Mouse (Mus musculus): ENCODE measurements around the gene Fam193a. TPM values are rescaled to one million over a fixed set of nuclear protein-coding genes. Genes with fewer than 3 reads are reported as not detected.

Fam193a gene
- total and polyA plus RNA-seq, 3 experiments: 10.9 to 317 (median 37.1) TPM

DNA sequence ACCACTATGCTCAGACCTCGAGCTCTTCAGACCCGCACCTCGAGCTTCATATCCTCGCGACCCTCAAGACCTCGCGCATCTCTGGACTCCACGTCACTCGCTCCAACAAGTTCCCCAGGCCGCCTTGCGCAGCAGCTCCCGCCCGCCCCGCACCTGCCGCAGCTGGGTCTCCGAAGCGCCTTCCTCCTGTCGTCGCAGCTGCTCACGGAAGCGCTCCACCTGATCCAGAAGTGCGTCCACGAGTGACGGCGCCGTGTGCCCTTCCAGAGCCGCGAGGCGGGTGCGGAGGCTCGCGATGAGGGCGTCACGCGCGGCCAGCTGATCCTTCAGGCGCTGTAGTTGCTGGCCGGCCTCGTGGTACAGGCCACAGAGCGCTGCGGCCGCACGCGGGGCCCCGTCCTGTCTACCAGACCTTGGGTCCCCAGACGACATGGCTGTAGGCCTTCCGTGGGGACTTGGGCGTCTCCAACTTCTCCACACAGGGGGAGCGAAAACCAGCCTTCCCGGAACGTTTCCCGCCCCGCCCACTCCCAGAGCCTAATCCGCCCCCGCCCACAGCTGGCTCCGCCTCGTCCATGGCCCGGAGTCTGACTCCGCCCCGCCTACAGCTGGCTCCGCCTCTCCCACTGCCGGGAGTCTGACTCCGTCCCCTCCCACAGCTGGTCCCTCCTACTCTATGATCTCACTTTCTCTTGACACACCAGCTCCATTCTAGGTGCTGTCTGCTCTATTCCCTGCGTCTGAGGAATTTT lies 143.9 kb downstream of the Fam193a start, which contains the start of gene Tnip2:
TSS of gene Tnip2 (minus strand) at position 526 of the 752 bp plus-strand sequence.
- TF ChIP-seq NRF1 (IDR thresholded peaks at IDR 0.05; ENCODE audit: insufficient read depth, low read depth, low read length, poor library complexity, severe bottlenecking) (peak; percentile 40; the same call in 1 of the 2 replicates), ZMIZ1 (IDR thresholded peaks at IDR 0.05; ENCODE audit: low read depth, low read length) (peak; percentile 72; the same call in 1 of the 2 replicates), TBP (IDR thresholded peaks at IDR 0.05; ENCODE audit: low read depth, low read length) (peak; percentile 6; the same call in 1 of the 2 replicates), KAT2A (conservative IDR thresholded peaks at IDR 0.05; ENCODE audit: low read depth, low read length) (no peak; the same call in 1 of the 2 replicates), USF1 (IDR thresholded peaks at IDR 0.05; ENCODE audit: low read depth, low read length) (peak; percentile 32; the same call in 1 of the 2 replicates), CTCF (IDR thresholded peaks at IDR 0.05 in 2 of 3, conservative IDR thresholded peaks at IDR 0.05 in 1 of 3; ENCODE audit: control insufficient read depth in 1 of 3, insufficient read depth in 1 of 3, low read depth in 2 of 3, low read length in 3 of 3, poor library complexity in 1 of 3, severe bottlenecking in 1 of 3) (no peak), CHD1 (IDR thresholded peaks at IDR 0.05; ENCODE audit: low read depth, low read length) (0 out of 2 replicates have a peak, but pooled peaks have one; percentile 17), ETS1 (IDR thresholded peaks at IDR 0.05; ENCODE audit: low read depth, low read length) (0 out of 2 replicates have a peak, but pooled peaks have one; percentile 20), POLR2AphosphoS2 (IDR thresholded peaks at IDR 0.05; ENCODE audit: low read length) (peak; percentile 84; the same call in 1 of the 2 replicates), SIN3A (IDR thresholded peaks at IDR 0.05; ENCODE audit: low read length) (peak; percentile 88), ELF1 (IDR thresholded peaks at IDR 0.05; ENCODE audit: low read depth, low read length) (no peak), HCFC1 (IDR thresholded peaks at IDR 0.05; ENCODE audit: low read depth, low read length) (0 out of 2 replicates have a peak, but pooled peaks have one; percentile 21), GATA1 (IDR thresholded peaks at IDR 0.05; ENCODE audit: low read depth, low read length) (no peak), EP300 (IDR thresholded peaks at IDR 0.05; ENCODE audit: low read depth in 1 of 2, low read length in 2 of 2) (0 out of 4 replicates have a peak, but pooled peaks of 1 of the 2 experiments have one; percentile 2), MAX (IDR thresholded peaks at IDR 0.05; ENCODE audit: low read length) (peak; percentile 46; the same call in 1 of the 2 replicates), POLR2A (IDR thresholded peaks at IDR 0.05; ENCODE audit: control insufficient read depth in 1 of 2, insufficient read depth in 1 of 2, low read depth in 1 of 2, low read length in 2 of 2, poor library complexity in 1 of 2) (peak; percentile 42 to 79; a peak in 3 of 4 replicates), MAZ (IDR thresholded peaks at IDR 0.05; ENCODE audit: low read depth, low read length) (0 out of 2 replicates have a peak, but pooled peaks have one; percentile 37), MXI1 (IDR thresholded peaks at IDR 0.05; ENCODE audit: low read depth, low read length) (peak; percentile 61; the same call in 1 of the 2 replicates), NELFE (IDR thresholded peaks at IDR 0.05; ENCODE audit: low read depth, low read length) (peak; percentile 85), TCF12 (IDR thresholded peaks at IDR 0.05; ENCODE audit: low read depth, low read length) (no peak; the same call in 1 of the 2 replicates)

More for the DNA sequence above, 143.9 kb downstream of the Fam193a start, which contains the start of gene Tnip2:
- H3K27ac ChIP-seq (ENCODE audit: control insufficient read depth, low read depth, low read length): peak within 1 kb of the TSS; percentile 38
- no peaks in the 10 kb centered on the region for H3K9me3 ChIP-seq (replicated peaks; ENCODE audit: insufficient read depth, low read length)
- peak within 1 kb of the TSS; percentile 90 for H3K9ac ChIP-seq (ENCODE audit: control insufficient read depth, low read depth, low read length, poor library complexity, severe bottlenecking)
- H3K4me1 ChIP-seq (ENCODE audit: control insufficient read depth in 1 of 2, insufficient read depth in 2 of 2, low read length in 2 of 2): peaks cover 18 to 29% of the 10 kb centered on the region in 2 experiments
- peak; percentile 98 for DNase-seq (ENCODE audit: low read depth, low spot score)
- H3K79me2 ChIP-seq (ENCODE audit: control insufficient read depth, insufficient read depth, low read length, poor library complexity): peaks cover 14% of the 10 kb centered on the region
- H3K36me3 ChIP-seq (ENCODE audit: control insufficient read depth in 1 of 2, insufficient read depth in 2 of 2, low read length in 2 of 2): peaks cover 0 to 28% of the 10 kb centered on the region in 2 experiments; a peak in 2 of 4 replicates
- peak within 1 kb of the TSS; percentile 89 to 98 for H3K4me3 ChIP-seq (ENCODE audit: control insufficient read depth in 1 of 2, insufficient read depth in 1 of 2, low read depth in 2 of 2, low read length in 2 of 2)
- H3K27me3 ChIP-seq (ENCODE audit: control insufficient read depth in 1 of 2, insufficient read depth in 2 of 2, low read length in 2 of 2): no peaks in the 10 kb centered on the region

All from MEL (cell line).